Mouse (Mus musculus) forebrain, embryonic 15.5 days (tissue): ENCODE data around the gene Wbp2nl. TPM values are rescaled to one million over a fixed set of nuclear protein-coding genes. Genes with fewer than 3 reads are reported as not detected.

Experiments used
- ATAC-seq: fragments of 200-750 bp; cut with Nextera tagmentation; replicated peaks from 2 replicates; pipeline ENCODE4 v1.8.0; 2017; ENCODE audit warnings: mild to moderate bottlenecking, moderate TSS enrichment, moderate library complexity
- H3K27ac ChIP-seq: fragments of 300-500 bp; sonication (generic); replicated peaks from 2 replicates; pipeline ENCODE4 v1.5.1; 2015; ENCODE audit warnings: mild to moderate bottlenecking, inconsistent platforms
- H3K27me3 ChIP-seq: fragments of 300-500 bp; sonication (generic); 2 replicates; pipeline ENCODE4 v1.6.1; 2015; ENCODE audit warnings: inconsistent platforms
- H3K36me3 ChIP-seq: fragments of 300-500 bp; sonication (generic); 2 replicates; pipeline ENCODE4 v1.6.1; 2015; ENCODE audit warnings: mild to moderate bottlenecking, inconsistent platforms
- H3K4me1 ChIP-seq: fragments of 300-500 bp; sonication (generic); 2 replicates; pipeline ENCODE4 v1.6.1; 2015; ENCODE audit warnings: inconsistent platforms
- H3K4me2 ChIP-seq: fragments of 300-500 bp; sonication (generic); replicated peaks from 2 replicates; pipeline ENCODE4 v1.6.1; 2015; ENCODE audit warnings: mild to moderate bottlenecking, inconsistent platforms
- H3K4me3 ChIP-seq: fragments of 300-500 bp; sonication (generic); 2 replicates; pipeline ENCODE4 v1.5.1; 2015; ENCODE audit warnings: mild to moderate bottlenecking, inconsistent platforms
- H3K9ac ChIP-seq: fragments of 300-500 bp; sonication (generic); replicated peaks from 2 replicates; pipeline ENCODE4 v1.6.1; 2015; ENCODE audit warnings: mild to moderate bottlenecking, inconsistent platforms
- H3K9me3 ChIP-seq: fragments of 300-500 bp; sonication (generic); 2 replicates; pipeline ENCODE4 v1.6.1; 2016; ENCODE audit warnings: inconsistent platforms
- WGBS: fragments of 180-500 bp; shearing (Covaris S2); methylation state at CpG from one replicate; pipeline ENCODE4 v1.1.7; 2015; ENCODE audit warnings: mixed read lengths; 5-methylcytosine and 5-hydroxymethylcytosine counted together
- polyA plus RNA-seq: library from polyadenylated mRNA; unstranded; fragments of >200 nt; fragmentation: Nextera tagmentation; extraction: Ambion mirVana; gene quantifications from 2 replicates; pipeline ENCODE4 v1.2.1, GENCODE M21; 2015

Wbp2nl gene
- 0.15 TPM in 1 of 2 replicates, not detected in the other for polyA plus RNA-seq

DNA sequence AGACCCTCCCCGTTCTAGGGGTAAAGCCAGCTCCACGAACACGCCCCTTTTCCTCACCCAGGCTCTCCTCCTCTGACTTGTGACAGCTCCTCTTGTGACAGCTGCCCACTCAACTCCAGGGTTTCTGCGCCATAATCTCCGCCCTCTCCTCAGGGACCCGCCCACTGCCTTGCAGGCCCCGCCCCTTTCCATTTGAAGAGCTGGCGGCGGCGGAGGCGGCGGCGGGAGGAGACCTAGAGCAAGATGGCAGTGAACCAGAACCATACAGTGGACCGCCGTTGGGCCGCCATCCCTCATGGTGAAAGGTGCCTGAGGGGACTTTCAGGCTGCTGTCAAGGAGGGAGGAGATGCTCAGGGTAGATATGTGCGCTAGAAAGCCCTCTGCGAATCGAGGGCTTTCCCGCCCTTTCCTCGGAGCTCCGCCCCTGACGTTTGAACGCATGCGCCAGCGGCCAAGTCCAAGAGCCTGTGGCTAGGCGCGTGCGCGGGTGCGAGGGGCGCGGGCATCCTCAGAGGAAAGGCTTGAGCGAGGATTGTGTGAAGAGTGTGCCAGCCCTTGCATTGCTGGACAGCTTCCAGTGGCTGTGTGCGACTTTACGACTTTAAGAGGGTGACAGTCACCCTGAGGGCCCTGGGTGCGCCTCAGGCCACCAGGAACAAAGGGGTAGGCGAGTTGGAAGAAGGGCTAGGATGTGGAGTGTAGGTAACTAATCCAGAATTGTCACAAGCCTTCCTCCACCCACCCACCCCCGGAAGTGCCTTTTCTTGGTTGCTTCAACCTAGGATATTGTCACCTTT lies at the start of gene Wbp2nl:
Gene Wbp2nl (plus strand): TSS at position 191 of the 798 bp plus-strand sequence.
- Histone ChIP-seq H3K4me1 (peaks cover 7% of the 10 kb centered on the region), H3K9ac (no peak within 1 kb of the TSS), H3K4me3 (no peak within 1 kb of the TSS), H3K27me3 (no peaks in the 10 kb centered on the region), H3K4me2 (no peak within 1 kb of the TSS), H3K9me3 (no peaks in the 10 kb centered on the region), H3K27ac (no peak within 1 kb of the TSS), H3K36me3 (no peaks in the 10 kb centered on the region)
- 61% methylated on average over 39 of the region's 39 CpGs for WGBS
- ATAC-seq = no peak

DNA sequence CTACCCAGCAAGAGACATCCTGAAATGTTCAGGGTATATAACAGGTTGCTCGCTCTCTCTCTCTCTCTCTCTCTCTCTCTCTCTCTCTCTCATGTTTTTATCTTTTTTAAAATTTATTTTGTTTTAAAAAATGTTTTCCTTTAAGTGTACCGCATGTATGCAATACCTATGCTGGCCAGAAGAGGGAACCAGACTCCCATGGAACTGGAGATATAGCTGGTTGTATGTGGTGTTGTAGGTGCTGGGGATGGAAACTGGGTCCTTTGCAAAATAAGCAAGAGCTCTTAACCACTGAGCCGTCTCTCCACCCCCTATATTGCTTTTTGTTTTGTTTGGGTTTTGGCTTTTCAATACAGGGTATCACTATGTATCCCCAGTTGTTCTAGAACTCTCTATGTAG lies 47.2 kb upstream of the Wbp2nl start:
- Histone ChIP-seq H3K4me3 (no peak overlapping the region), H3K4me1 (peaks cover 14% of the 10 kb centered on the region), H3K9ac (no peak overlapping the region), H3K9me3 (peaks cover 4% of the 10 kb centered on the region; the same call in 1 of the 2 replicates), H3K27ac (no peak overlapping the region), H3K36me3 (no peaks in the 10 kb centered on the region), H3K4me2 (no peak overlapping the region), H3K27me3 (no peaks in the 10 kb centered on the region)
- ATAC-seq = no peak
- 99% methylated on average over 3 of the region's 3 CpGs for WGBS

DNA sequence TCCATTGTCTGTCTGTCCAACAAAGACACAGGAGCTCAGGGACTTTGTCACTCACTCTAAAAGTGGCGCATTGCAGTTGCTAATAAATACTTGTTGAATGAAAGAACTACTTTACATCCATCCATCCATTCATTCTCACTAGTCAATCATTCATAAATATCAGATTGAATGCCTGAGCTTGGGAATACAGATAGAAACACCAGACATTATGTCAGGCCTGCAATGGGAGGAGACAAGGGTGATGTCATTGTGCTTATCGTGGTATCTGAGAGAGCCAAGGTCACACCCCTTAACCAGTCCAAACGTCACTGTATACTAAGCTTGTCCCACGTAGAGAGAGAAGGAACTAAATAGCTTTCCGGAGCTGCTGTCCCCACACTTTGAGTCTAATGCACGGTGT lies 46.7 kb upstream of the Wbp2nl start, which contains the start of gene 1500009C09Rik:
Gene 1500009C09Rik (plus strand): TSS at position 301 of the 400 bp plus-strand sequence.
- no peak within 1 kb of the TSS for H3K27ac ChIP-seq
- H3K4me1 ChIP-seq = peaks cover 19% of the 10 kb centered on the region
- H3K36me3 ChIP-seq = no peaks in the 10 kb centered on the region
- no peaks in the 10 kb centered on the region for H3K27me3 ChIP-seq
- ATAC-seq = no peak
- H3K9ac ChIP-seq = no peak within 1 kb of the TSS
- WGBS = 91% methylated on average over 6 of the region's 6 CpGs
- H3K9me3 ChIP-seq = peaks cover 4% of the 10 kb centered on the region; the same call in 1 of the 2 replicates
- no peak within 1 kb of the TSS for H3K4me2 ChIP-seq
- no peak within 1 kb of the TSS for H3K4me3 ChIP-seq

DNA sequence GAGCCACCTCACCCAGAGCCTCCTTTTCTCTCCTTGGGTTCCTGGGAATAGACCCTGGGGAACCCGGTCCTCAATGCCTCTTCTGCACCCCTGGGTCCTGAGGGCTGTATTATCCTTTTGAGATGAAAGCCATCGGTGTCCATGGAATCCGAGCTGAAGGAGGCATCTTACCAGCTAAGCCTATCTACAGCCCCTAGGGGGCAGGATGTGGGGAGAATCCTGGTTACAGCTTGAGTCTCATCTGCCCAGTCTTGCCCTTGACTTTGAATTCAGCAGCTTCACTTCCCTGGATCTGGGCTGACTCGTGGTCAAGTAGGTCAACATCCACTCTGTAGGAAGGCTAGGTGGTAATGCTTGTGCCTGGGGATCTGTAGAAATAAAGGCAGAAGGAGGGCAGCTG lies 43.5 kb upstream of the Wbp2nl start:
- 34% methylated on average over 4 of the region's 4 CpGs for WGBS
- peak overlapping the region; percentile 89 for H3K27ac ChIP-seq
- H3K4me1 ChIP-seq = peaks cover 29% of the 10 kb centered on the region
- H3K9me3 ChIP-seq = peaks cover 4% of the 10 kb centered on the region; the same call in 1 of the 2 replicates
- 0 out of 2 replicates have a peak, but pooled peaks cover 4% of the 10 kb centered on the region for H3K36me3 ChIP-seq
- no peaks in the 10 kb centered on the region for H3K27me3 ChIP-seq
- peak overlapping the region; percentile 66 for H3K4me2 ChIP-seq
- H3K4me3 ChIP-seq = peak overlapping the region; percentile 50; the same call in 1 of the 2 replicates
- ATAC-seq = 0 out of 2 replicates have a peak, but pooled peaks have one; percentile 6
- H3K9ac ChIP-seq = 0 out of 2 replicates have a peak overlapping the region, but pooled peaks have one; percentile 10

DNA sequence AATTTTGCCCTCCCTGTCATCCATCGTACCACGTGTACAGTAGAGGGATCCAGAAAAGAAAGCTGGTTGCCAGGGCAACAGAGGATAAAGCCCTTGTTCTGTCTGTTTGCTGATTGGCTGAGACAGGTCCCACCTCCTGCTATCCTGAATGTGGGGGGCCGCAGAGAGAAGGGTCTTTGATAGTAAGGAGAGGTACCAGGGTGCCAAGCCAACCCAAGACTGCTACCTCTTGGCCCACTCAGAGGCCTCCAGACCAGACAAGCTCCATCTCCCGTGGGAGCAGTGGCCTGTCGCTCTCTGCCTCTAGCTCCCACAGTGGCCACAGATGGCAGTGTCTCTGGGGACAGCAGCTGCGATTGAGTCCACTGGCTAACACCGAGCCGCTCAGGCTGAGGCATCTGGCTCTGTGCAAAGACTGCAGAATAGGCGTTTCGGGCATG lies 42.8 kb upstream of the Wbp2nl start:
- Histone ChIP-seq H3K27ac (peak overlapping the region; percentile 89), H3K9me3 (peaks cover 4% of the 10 kb centered on the region; the same call in 1 of the 2 replicates), H3K9ac (peak overlapping the region; percentile 58), H3K36me3 (0 out of 2 replicates have a peak, but pooled peaks cover 4% of the 10 kb centered on the region), H3K4me1 (peaks cover 29% of the 10 kb centered on the region), H3K27me3 (no peaks in the 10 kb centered on the region), H3K4me2 (peak overlapping the region; percentile 66), H3K4me3 (peak overlapping the region; percentile 50)
- ATAC-seq = peak; percentile 95
- 5% methylated on average over 10 of the region's 10 CpGs for WGBS

DNA sequence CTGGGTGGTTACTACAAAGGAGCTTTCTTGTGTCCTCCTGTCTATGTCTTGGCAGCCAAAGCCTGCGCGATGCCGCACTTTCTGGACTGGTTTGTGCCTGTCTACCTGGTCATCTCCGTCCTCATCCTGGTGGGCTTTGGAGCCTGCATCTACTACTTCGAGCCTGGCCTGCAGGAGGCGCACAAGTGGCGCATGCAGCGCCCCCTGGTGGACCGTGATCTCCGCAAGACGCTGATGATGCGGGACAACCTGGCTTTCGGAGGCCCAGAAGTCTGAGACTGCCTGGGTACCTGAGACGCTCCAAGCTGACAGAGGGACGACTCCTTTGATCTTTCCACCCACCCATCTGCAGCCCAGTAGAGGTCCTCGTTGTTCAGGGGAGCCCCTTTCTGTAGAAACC lies 39.2 kb upstream of the Wbp2nl start:
- 0 out of 2 replicates have a peak, but pooled peaks cover 4% of the 10 kb centered on the region for H3K36me3 ChIP-seq
- no peak overlapping the region for H3K9ac ChIP-seq
- H3K27me3 ChIP-seq = no peaks in the 10 kb centered on the region
- no peak overlapping the region for H3K4me2 ChIP-seq
- H3K4me1 ChIP-seq = peaks cover 29% of the 10 kb centered on the region
- no peak overlapping the region for H3K4me3 ChIP-seq
- no peak overlapping the region for H3K27ac ChIP-seq
- H3K9me3 ChIP-seq = no peaks in the 10 kb centered on the region
- ATAC-seq = no peak
- 13% methylated on average over 16 of the region's 16 CpGs for WGBS

DNA sequence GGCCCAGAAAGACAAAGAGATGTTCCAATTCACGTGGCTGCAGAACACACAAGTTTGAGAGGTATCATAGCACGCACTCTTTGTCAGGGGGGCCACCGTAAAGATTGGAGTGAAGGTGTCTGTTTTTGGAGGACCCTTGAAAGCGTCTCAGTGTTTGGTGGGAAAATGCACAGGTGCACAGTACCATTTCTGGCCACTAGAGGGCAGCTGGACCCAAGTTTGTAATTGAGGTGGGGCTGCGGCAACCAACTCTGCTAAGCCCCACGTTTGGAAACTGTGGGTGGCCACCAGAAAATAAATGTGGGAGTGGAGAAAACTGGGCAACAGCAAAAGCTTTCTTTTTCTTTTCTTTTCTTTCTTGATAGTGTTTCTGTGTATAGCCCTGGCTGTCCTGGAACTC lies 32.4 kb upstream of the Wbp2nl start:
- Histone ChIP-seq H3K27ac (no peak overlapping the region), H3K9ac (no peak overlapping the region), H3K4me1 (peaks cover 23% of the 10 kb centered on the region), H3K27me3 (no peaks in the 10 kb centered on the region), H3K36me3 (no peaks in the 10 kb centered on the region), H3K4me2 (no peak overlapping the region), H3K9me3 (no peaks in the 10 kb centered on the region), H3K4me3 (no peak overlapping the region)
- 0 out of 2 replicates have a peak, but pooled peaks have one; percentile 23 for ATAC-seq
- 12% methylated on average over 6 of the region's 6 CpGs for WGBS

DNA sequence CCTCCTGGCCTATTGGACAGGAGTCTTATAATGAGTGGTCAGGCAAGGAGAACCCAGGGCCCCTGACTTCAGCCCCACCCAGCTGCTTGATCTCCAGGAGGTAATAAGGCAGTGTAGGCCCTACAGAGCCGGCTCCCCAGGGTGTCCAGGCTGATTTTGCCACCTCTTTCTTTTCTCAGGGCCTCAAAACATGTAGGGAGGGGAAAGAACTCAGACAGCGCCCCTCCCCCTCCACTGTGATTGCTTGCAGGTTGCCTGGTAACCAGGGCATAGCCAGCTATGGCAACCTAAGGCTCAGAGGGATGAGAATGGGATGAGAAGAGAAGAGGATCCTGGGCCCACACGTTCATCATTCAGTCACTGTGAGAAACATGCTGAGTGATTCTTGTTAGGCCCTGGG lies 30.6 kb upstream of the Wbp2nl start:
- ATAC-seq = no peak
- Histone ChIP-seq H3K4me2 (no peak overlapping the region), H3K36me3 (no peaks in the 10 kb centered on the region), H3K27ac (peak overlapping the region; percentile 20), H3K4me3 (no peak overlapping the region), H3K9ac (no peak overlapping the region; the same call in 1 of the 2 replicates), H3K4me1 (peaks cover 26% of the 10 kb centered on the region), H3K9me3 (no peaks in the 10 kb centered on the region), H3K27me3 (no peaks in the 10 kb centered on the region; the same call in 1 of the 2 replicates)
- 10% methylated on average over 3 of the region's 3 CpGs for WGBS

DNA sequence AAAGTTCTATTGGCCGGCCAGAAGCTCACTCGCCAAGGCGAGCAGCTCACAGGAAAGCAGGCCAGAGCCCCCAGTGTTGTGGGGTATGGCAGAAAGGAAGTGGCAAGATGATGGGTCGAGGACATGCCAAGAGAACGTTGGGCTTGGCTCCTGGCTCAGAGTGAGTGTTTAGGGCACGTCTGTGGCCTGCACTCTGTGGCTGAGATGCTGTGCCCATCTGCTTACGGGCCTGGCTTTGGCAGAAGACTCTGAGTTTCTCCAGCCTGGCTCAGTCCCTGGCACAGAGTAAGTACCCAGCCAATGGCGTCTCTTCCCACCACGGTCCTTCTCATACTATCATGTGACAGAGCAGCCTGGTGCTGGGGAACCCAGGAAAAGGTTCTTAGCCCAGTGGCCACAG lies 30.0 kb upstream of the Wbp2nl start:
- WGBS = 77% methylated on average over 9 of the region's 9 CpGs
- Histone ChIP-seq H3K9ac (no peak overlapping the region), H3K36me3 (no peaks in the 10 kb centered on the region), H3K27me3 (no peaks in the 10 kb centered on the region; the same call in 1 of the 2 replicates), H3K4me3 (no peak overlapping the region), H3K4me1 (peaks cover 27% of the 10 kb centered on the region), H3K4me2 (no peak overlapping the region), H3K9me3 (no peaks in the 10 kb centered on the region), H3K27ac (peak overlapping the region; percentile 20; the same call in 1 of the 2 replicates)
- ATAC-seq = no peak

DNA sequence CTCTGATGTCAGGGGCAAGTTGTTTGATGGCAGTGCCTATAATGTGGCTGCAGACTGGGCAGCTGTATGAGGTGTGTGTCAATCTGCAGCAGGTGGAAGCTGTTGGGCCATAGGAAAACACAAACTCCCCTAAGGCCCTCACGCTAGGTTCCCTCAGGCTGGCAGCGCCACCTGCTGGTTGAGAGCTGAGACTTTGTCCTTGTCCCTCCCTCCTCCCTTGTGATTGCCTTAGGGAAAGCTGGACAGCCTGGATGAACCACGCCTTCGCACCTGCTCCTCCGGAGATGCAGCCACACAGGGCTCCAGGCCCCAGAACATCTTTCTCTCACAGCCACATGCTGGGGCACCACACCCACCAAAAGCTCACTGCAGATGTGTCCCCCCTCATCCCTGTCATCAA lies 27.6 kb upstream of the Wbp2nl start:
- Histone ChIP-seq H3K4me2 (no peak overlapping the region), H3K27ac (no peak overlapping the region), H3K36me3 (no peaks in the 10 kb centered on the region), H3K27me3 (no peaks in the 10 kb centered on the region; the same call in 1 of the 2 replicates), H3K4me3 (no peak overlapping the region), H3K9ac (no peak overlapping the region; the same call in 1 of the 2 replicates), H3K9me3 (no peaks in the 10 kb centered on the region), H3K4me1 (peaks cover 40% of the 10 kb centered on the region)
- no peak for ATAC-seq
- WGBS = 3% methylated on average over 5 of the region's 5 CpGs

DNA sequence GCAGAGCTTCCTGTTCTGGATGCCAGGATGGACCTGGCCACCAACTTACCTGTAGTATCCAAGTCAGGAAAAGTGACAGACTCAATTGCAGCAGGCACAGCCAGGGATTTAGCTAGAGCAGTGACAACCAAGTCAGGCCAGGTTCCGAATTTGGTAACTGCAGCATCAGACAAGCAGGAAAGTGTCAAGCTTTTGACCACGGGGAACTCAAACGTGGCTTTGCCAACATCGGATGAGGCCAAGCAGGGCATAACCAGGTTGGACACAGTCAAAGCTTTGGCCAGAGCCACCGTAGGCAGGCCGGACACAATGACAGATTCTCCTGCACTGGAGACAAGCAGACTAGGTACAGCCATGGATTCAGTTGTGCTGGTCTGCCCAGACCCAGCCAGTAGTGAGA lies 26.5 kb upstream of the Wbp2nl start:
- Histone ChIP-seq H3K4me1 (peaks cover 51% of the 10 kb centered on the region), H3K9me3 (no peaks in the 10 kb centered on the region), H3K4me2 (no peak overlapping the region), H3K27ac (no peak overlapping the region), H3K4me3 (no peak overlapping the region), H3K9ac (no peak overlapping the region), H3K36me3 (no peaks in the 10 kb centered on the region), H3K27me3 (no peaks in the 10 kb centered on the region; the same call in 1 of the 2 replicates)
- ATAC-seq = no peak
- WGBS = 92% methylated on average over 6 of the region's 6 CpGs

DNA sequence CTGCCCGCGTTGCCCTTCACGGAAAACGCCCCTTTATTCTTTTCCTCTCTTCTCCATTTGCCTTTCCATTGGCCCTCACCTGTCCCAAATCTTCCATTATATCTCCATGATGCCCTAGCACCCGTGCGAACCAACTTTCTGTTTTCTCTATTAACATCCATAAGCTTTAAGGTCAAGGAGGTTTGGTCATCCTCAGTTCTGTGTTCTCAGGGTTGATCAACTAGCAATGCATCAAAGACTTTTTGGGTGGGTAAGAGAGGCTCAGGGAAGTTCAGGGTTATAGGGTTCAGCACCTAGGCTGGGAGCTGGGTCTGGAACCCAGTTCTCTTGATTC lies 24.2 kb upstream of the Wbp2nl start, which contains the start of gene Sept3:
Gene Sept3 (plus strand): TSS at position 301 of the 334 bp plus-strand sequence.
- H3K4me1 ChIP-seq = peaks cover 49% of the 10 kb centered on the region
- peak within 1 kb of the TSS; percentile 97 for H3K27ac ChIP-seq
- peak within 1 kb of the TSS; percentile 95 for H3K4me3 ChIP-seq
- no peaks in the 10 kb centered on the region; the same call in 1 of the 2 replicates for H3K27me3 ChIP-seq
- H3K4me2 ChIP-seq = peak within 1 kb of the TSS; percentile 88
- 22% methylated on average over 6 of the region's 6 CpGs for WGBS
- H3K36me3 ChIP-seq = peaks cover 10% of the 10 kb centered on the region
- no peak; the same call in 1 of the 2 replicates for ATAC-seq
- H3K9me3 ChIP-seq = no peaks in the 10 kb centered on the region
- H3K9ac ChIP-seq = peak within 1 kb of the TSS; percentile 98
